ENCODE assay signal across 25 mouse cellular contexts in genomic region chr3:75687187-75687825, GRCm38 (mm10).
DNase-seq lines count a peak whose midpoint lies in the region; ATAC-seq and TF ChIP-seq lines count a peak whose summit lies in the region.
"Had no signal": no experiment of that assay in that cellular context is flagged by ENCODE, and none has a peak within 500 bp of the region (broad histone marks: within the 10 kb centered on the region; RNA-seq: fewer than 3 reads in every experiment).

No protein-coding gene starts in this region.

- ATAC-seq in forebrain, postnatal 0 days, result no peak
- ATAC-seq: forebrain, embryonic 13.5 days; forebrain, embryonic 16.5 days; hindbrain, postnatal 0 days; inflammation-experienced regulatory T-cells, adult 6 months had no signal

- H3K36me3 ChIP-seq in heart, adult 2 months (ENCODE audit: control insufficient read depth, insufficient read depth, low read length), result no peaks in the 10 kb centered on the region
- H3K36me3 ChIP-seq in forebrain, postnatal 0 days (ENCODE audit: insufficient read depth), result no peaks in the 10 kb centered on the region
- H3K36me3 ChIP-seq: forebrain, embryonic 10.5 days; G1E; heart, embryonic 12.5 days; heart, embryonic 15.5 days had no signal

- intact Hi-C loops in heart, adult 2 months (cut with DNase I), result no loop called here
- intact Hi-C loops in left cerebral cortex, postnatal 4 days (cut with DNase I), result no loop called here

- no peak overlapping the region for H3K4me3 ChIP-seq in heart, adult 2 months
- no peak overlapping the region for H3K4me3 ChIP-seq in olfactory bulb, adult 2 months (ENCODE audit: insufficient read depth, low read depth, low read length)
- H3K4me3 ChIP-seq in forebrain, postnatal 0 days (ENCODE audit: low read depth, low read length), result no peak overlapping the region
- H3K4me3 ChIP-seq: forebrain, embryonic 10.5 days; forebrain, embryonic 13.5 days; heart, embryonic 12.5 days; heart, embryonic 15.5 days had no signal

- TF ChIP-seq POLR2A in heart, adult 2 months (IDR thresholded peaks at IDR 0.05; ENCODE audit: insufficient read depth, low read depth, low read length), result no peak
- no peak for TF ChIP-seq POLR2A in olfactory bulb, adult 2 months (IDR thresholded peaks at IDR 0.05; ENCODE audit: insufficient read depth, low read depth, low read length)

- H3K4me1 ChIP-seq in heart, adult 2 months (ENCODE audit: control insufficient read depth, insufficient read depth, low read length), result no peaks in the 10 kb centered on the region; the same call in 1 of the 2 replicates
- no peaks in the 10 kb centered on the region for H3K4me1 ChIP-seq in olfactory bulb, adult 2 months (ENCODE audit: control insufficient read depth, insufficient read depth, low read length)
- no peaks in the 10 kb centered on the region for H3K4me1 ChIP-seq in forebrain, postnatal 0 days (ENCODE audit: insufficient read depth)
- H3K4me1 ChIP-seq: forebrain, embryonic 10.5 days; forebrain, embryonic 13.5 days; heart, embryonic 12.5 days; heart, embryonic 15.5 days had no signal

- no peaks in the 10 kb centered on the region for H3K79me2 ChIP-seq in heart, adult 2 months (replicated peaks; ENCODE audit: control insufficient read depth, insufficient read depth, low read length)

- TF ChIP-seq EP300 in heart, adult 2 months (IDR thresholded peaks at IDR 0.05; ENCODE audit: insufficient read depth, low read depth, low read length), result no peak

- peak overlapping the region; percentile 18 for H3K27ac ChIP-seq in heart, adult 2 months
- H3K27ac ChIP-seq in olfactory bulb, adult 2 months (ENCODE audit: insufficient read depth, low read depth, low read length), result 0 out of 2 replicates have a peak overlapping the region, but pooled peaks have one; percentile 23
- H3K27ac ChIP-seq in forebrain, postnatal 0 days (ENCODE audit: low read depth, low read length), result no peak overlapping the region
- H3K27ac ChIP-seq: forebrain, embryonic 10.5 days; forebrain, embryonic 13.5 days; heart, embryonic 15.5 days; hindbrain, embryonic 14.5 days; hindbrain, postnatal 0 days had no signal

- no peak overlapping the region for H3K9ac ChIP-seq in heart, adult 2 months (ENCODE audit: low read depth, low read length)
- H3K9ac ChIP-seq in forebrain, postnatal 0 days, result no peak overlapping the region
- H3K9ac ChIP-seq: forebrain, embryonic 13.5 days; heart, embryonic 12.5 days; heart, embryonic 15.5 days; hindbrain, embryonic 14.5 days had no signal

- 40% methylated on average over 3 of the region's 3 CpGs for WGBS in heart, adult 2 months
- 33% methylated on average over 3 of the region's 3 CpGs for WGBS in olfactory bulb, adult 2 months
- 75% methylated on average over 3 of the region's 3 CpGs for WGBS in forebrain, postnatal 0 days

- no peaks in the 10 kb centered on the region for H3K27me3 ChIP-seq in heart, adult 2 months (ENCODE audit: control insufficient read depth, insufficient read depth, low read length)
- no peaks in the 10 kb centered on the region for H3K27me3 ChIP-seq in forebrain, postnatal 0 days (ENCODE audit: insufficient read depth, low read length)
- H3K27me3 ChIP-seq: CH12.LX; forebrain, embryonic 13.5 days; heart, embryonic 12.5 days; heart, embryonic 15.5 days had no signal

- H3K9me3 ChIP-seq in forebrain, postnatal 0 days (ENCODE audit: low read length), result no peaks in the 10 kb centered on the region
- H3K9me3 ChIP-seq: forebrain, embryonic 10.5 days; forebrain, embryonic 13.5 days; G1E; heart, embryonic 12.5 days; heart, embryonic 15.5 days had no signal

- no peak for TF ChIP-seq CTCF in heart, adult 2 months (IDR thresholded peaks at IDR 0.05)
- no peak for TF ChIP-seq CTCF in olfactory bulb, adult 2 months (IDR thresholded peaks at IDR 0.05; ENCODE audit: insufficient read depth, low read depth, low read length)
- no peak for TF ChIP-seq CTCF in forebrain, postnatal 0 days (IDR thresholded peaks at IDR 0.05; ENCODE audit: low read depth)

- no peak overlapping the region for H3K4me2 ChIP-seq in forebrain, postnatal 0 days (ENCODE audit: low read depth)
- H3K4me2 ChIP-seq: forebrain, embryonic 13.5 days; heart, embryonic 12.5 days; heart, embryonic 15.5 days; hindbrain, embryonic 14.5 days had no signal

- DNase-seq in heart, adult 2 months, result no peak
- DNase-seq in heart, postnatal 4 days, result no peak
- peak; percentile 22 for DNase-seq in left cerebral cortex, adult 11 months (ENCODE audit: low spot score)
- DNase-seq in left cerebral cortex, postnatal 4 days, result no peak
- DNase-seq in brain, adult 2 months (ENCODE audit: low read depth, low spot score), result peak; percentile 76
- no peak for DNase-seq in forebrain, postnatal 0 days
- no peak for DNase-seq in kidney, adult 11 months
- DNase-seq: B cell, adult 2 months; cerebellum, adult 18-20 months; cerebellum, adult 9-10 months; cerebellum, postnatal 14 days; gastrocnemius, postnatal 10 days; heart, postnatal 10 days; heart, postnatal 36 days had no signal

Comparison
In these comparisons a context has a peak if more than half of its experiments do, and no peak if none do; other contexts are left out.
1. DNase-seq: peak in left cerebral cortex, adult 11 months (single experiment) and brain, adult 2 months (single experiment); none in heart, adult 2 months (0 of 2), heart, postnatal 4 days (single experiment), left cerebral cortex, postnatal 4 days (single experiment), forebrain, postnatal 0 days (single experiment) and kidney, adult 11 months (single experiment).